Mouse (Mus musculus) naive thymus-derived CD4-positive, alpha-beta T cell, adult 5 months (primary cell): Measurements from ENCODE around the gene Trpc4ap. TPM values are rescaled to one million over a fixed set of nuclear protein-coding genes. Genes with fewer than 3 reads are reported as not detected.

Experiments used
- polyA plus RNA-seq: library from polyadenylated mRNA; unstranded; fragments of 100-300 nt; shearing (Covaris generic); gene quantifications from one replicate; pipeline ENCODE4 v1.2.1, GENCODE M21; 2017

Trpc4ap gene
- polyA plus RNA-seq = 241 TPM

GRCm38 (mm10) chr2:155691723-155692493 lies at the start of gene Trpc4ap:
Gene Trpc4ap (minus strand): TSS chr2:155692384.

GRCm38 (mm10) chr2:155735766-155736165 lies 43.6 kb upstream of the Trpc4ap start, which contains the start of gene Gm17581:
Gene Gm17581 (minus strand): TSS chr2:155735866.

GRCm38 (mm10) chr2:155729158-155729645 lies 37.0 kb upstream of the Trpc4ap start, which contains the start of gene Edem2:
Gene Edem2 (minus strand): TSS chr2:155729475.

GRCm38 (mm10) chr2:155610978-155611377 lies 81.2 kb downstream of the Trpc4ap start, which contains the start of gene Myh7b:
Gene Myh7b (plus strand): TSS chr2:155611212.

GRCm38 (mm10) chr2:155592137-155592853 lies 99.9 kb downstream of the Trpc4ap start, which contains the start of gene Gss:
Gene Gss (minus strand): TSS chr2:155592810.

Other genes with a start within 250 kb of the Trpc4ap start
- gene Ncoa6, start 218.5 kb downstream of the Trpc4ap start, polyA plus RNA-seq = 34.7 TPM
- 106 TPM for gene Acss2, start 174.4 kb downstream of the Trpc4ap start, polyA plus RNA-seq
- 4.5 TPM for gene Ggt7, start 174.1 kb downstream of the Trpc4ap start, polyA plus RNA-seq
- 15.8 TPM for gene Gss, start 99.6 kb downstream of the Trpc4ap start, polyA plus RNA-seq
- gene Myh7b, start 81.2 kb downstream of the Trpc4ap start, polyA plus RNA-seq = 0.22 TPM
- 47.7 TPM for gene Edem2, start 37.1 kb upstream of the Trpc4ap start, polyA plus RNA-seq
- not detected for gene Gm17581, start 43.5 kb upstream of the Trpc4ap start, polyA plus RNA-seq
- gene Procr, start 58.7 kb upstream of the Trpc4ap start, polyA plus RNA-seq = not detected
- 0.09 TPM for gene Mmp24, start 83.0 kb upstream of the Trpc4ap start, polyA plus RNA-seq
- 37.9 TPM for gene BC029722, start 127.0 kb upstream of the Trpc4ap start, polyA plus RNA-seq
- gene Eif6, start 134.5 kb upstream of the Trpc4ap start, polyA plus RNA-seq = 168 TPM
- gene Fam83c, start 142.5 kb upstream of the Trpc4ap start, polyA plus RNA-seq = not detected
- 45.5 TPM for gene Uqcc1, start 237.9 kb upstream of the Trpc4ap start, polyA plus RNA-seq
- gene Gm15557, start 248.3 kb upstream of the Trpc4ap start, polyA plus RNA-seq = not detected